Mouse (Mus musculus) limb, embryonic 14.5 days (tissue): ENCODE results near the gene Ncaph2. TPM values are rescaled to one million over a fixed set of nuclear protein-coding genes. Genes with fewer than 3 reads are reported as not detected.

Source experiments
- ATAC-seq: fragments of 200-750 bp; cut with Nextera tagmentation; 2 replicates; pipeline ENCODE4 v1.8.0; 2017; ENCODE audit warnings: low read depth, moderate number of reproducible peaks, moderate TSS enrichment; ENCODE audit not compliant: low FRiP score
- DNase-seq: peaks from one replicate; pipeline ENCODE4 v3.0.0-alpha.2; 2015; ENCODE audit warnings: low spot score
- H3K27ac ChIP-seq: fragments of 300-500 bp; sonication (generic); replicated peaks from 2 replicates; pipeline ENCODE4 v1.5.1; 2014; ENCODE audit warnings: low read depth, mild to moderate bottlenecking, low read length, moderate library complexity, mixed read lengths
- H3K27me3 ChIP-seq: fragments of 300-500 bp; sonication (generic); 2 replicates; pipeline ENCODE4 v1.6.1; 2014; ENCODE audit warnings: low read length, mixed read lengths; ENCODE audit not compliant: control insufficient read depth, insufficient read depth
- H3K36me3 ChIP-seq: fragments of 300-500 bp; sonication (generic); 2 replicates; pipeline ENCODE4 v1.6.1; 2014; ENCODE audit warnings: mild to moderate bottlenecking, low read length, moderate library complexity, mixed read lengths; ENCODE audit not compliant: control insufficient read depth, insufficient read depth
- H3K4me1 ChIP-seq: fragments of 300-500 bp; sonication (generic); 2 replicates; pipeline ENCODE4 v1.6.1; 2014; ENCODE audit warnings: antibody characterized with exemption, low read length, mixed read lengths; ENCODE audit not compliant: control insufficient read depth, insufficient read depth
- H3K4me2 ChIP-seq: fragments of 300-500 bp; sonication (generic); replicated peaks from 2 replicates; pipeline ENCODE4 v1.6.1; 2014; ENCODE audit warnings: low read depth, mild to moderate bottlenecking, low read length, moderate library complexity; ENCODE audit not compliant: severe bottlenecking
- H3K4me3 ChIP-seq: fragments of 300-500 bp; sonication (generic); replicated peaks from 2 replicates; pipeline ENCODE4 v1.5.1; 2014; ENCODE audit warnings: low read length
- H3K9ac ChIP-seq: fragments of 300-500 bp; sonication (generic); 2 replicates; pipeline ENCODE4 v1.6.1; 2014; ENCODE audit warnings: mild to moderate bottlenecking, low read depth, low read length, moderate library complexity; ENCODE audit not compliant: severe bottlenecking
- H3K9me3 ChIP-seq: fragments of 300-500 bp; sonication (generic); 2 replicates; pipeline ENCODE4 v1.6.1; 2016; ENCODE audit warnings: low read length; ENCODE audit not compliant: control insufficient read depth
- POLR2A ChIP-seq: fragments of 200-500 bp; IDR thresholded peaks from 2 replicates; pipeline ENCODE4 v1.8.0; 2012; ENCODE audit warnings: inconsistent platforms, mild to moderate bottlenecking, moderate library complexity, borderline replicate concordance; ENCODE audit not compliant: insufficient read depth, insufficient read length; ENCODE audit errors: extremely low read depth
- WGBS: fragments of 180-500 bp; shearing (Covaris S2); extraction: QIAGEN DNeasy Blood & Tissue Kit; methylation state at CpG from one replicate; pipeline ENCODE4 v1.1.7; 2014; 5-methylcytosine and 5-hydroxymethylcytosine counted together
- polyA plus RNA-seq, 2 experiments: library from polyadenylated mRNA; depleted of rRNA in 1 of 2; stranded (reverse) in 1 of 2; unstranded in 1 of 2; fragments of >200 nt; fragmentation: Nextera tagmentation in 1 of 2; extraction: Ambion mirVana in 1 of 2; gene quantifications; 2 replicates each; pipeline versions ENCODE4 v1.2.1 to v1.2.3; 2012 to 2014

Gene Ncaph2
- polyA plus RNA-seq, 2 experiments = 145 to 153 TPM

- Histone ChIP-seq H3K4me2 (peak overlapping the region; percentile 77), H3K4me1 (peaks cover 18% of the 10 kb centered on the region), H3K27ac (no peak overlapping the region), H3K9me3 (no peaks in the 10 kb centered on the region), H3K27me3 (no peaks in the 10 kb centered on the region), H3K9ac (peak overlapping the region; percentile 83), H3K4me3 (peak overlapping the region; percentile 89), H3K36me3 (peaks cover 49% of the 10 kb centered on the region)
- 84% methylated on average over 6 of the region's 7 CpGs for WGBS
- ATAC-seq = no peak
- DNase-seq = no peak
- no peak for TF ChIP-seq POLR2A
Observed at GRCm38 (mm10) chr15:89354455-89354854, 1.1 kb upstream of the Ncaph2 start.

- TF ChIP-seq POLR2A = no peak
- peak; percentile 73 for ATAC-seq
- Histone ChIP-seq H3K9ac (peak overlapping the region; percentile 83), H3K36me3 (peaks cover 47% of the 10 kb centered on the region), H3K4me3 (peak overlapping the region; percentile 89), H3K9me3 (no peaks in the 10 kb centered on the region), H3K4me2 (peak overlapping the region; percentile 59), H3K27me3 (no peaks in the 10 kb centered on the region), H3K4me1 (peaks cover 18% of the 10 kb centered on the region), H3K27ac (peak overlapping the region; percentile 89)
- DNase-seq = peak; percentile 96
- under 1% methylated on average over 15 of the region's 15 CpGs for WGBS
Observed at GRCm38 (mm10) chr15:89356372-89356771, 853 bp downstream of the Ncaph2 start.

GRCm38 (mm10) chr15:89358784-89359183, 3.3 kb downstream of the Ncaph2 start:
- no peak for DNase-seq
- TF ChIP-seq POLR2A = no peak
- Histone ChIP-seq H3K9me3 (no peaks in the 10 kb centered on the region), H3K4me1 (peaks cover 18% of the 10 kb centered on the region), H3K4me3 (no peak overlapping the region), H3K27ac (no peak overlapping the region), H3K36me3 (peaks cover 44% of the 10 kb centered on the region), H3K4me2 (no peak overlapping the region), H3K27me3 (no peaks in the 10 kb centered on the region), H3K9ac (no peak overlapping the region)
- no peak for ATAC-seq
- 87% methylated on average over 3 of the region's 3 CpGs for WGBS

- Histone ChIP-seq H3K36me3 (peaks cover 80% of the 10 kb centered on the region), H3K27me3 (no peaks in the 10 kb centered on the region), H3K4me3 (no peak overlapping the region), H3K27ac (no peak overlapping the region), H3K9ac (no peak overlapping the region), H3K9me3 (no peaks in the 10 kb centered on the region), H3K4me2 (no peak overlapping the region), H3K4me1 (no peaks in the 10 kb centered on the region)
- TF ChIP-seq POLR2A = no peak
- 83% methylated on average over 7 of the region's 7 CpGs for WGBS
- no peak for DNase-seq
- ATAC-seq = no peak
Observed at GRCm38 (mm10) chr15:89363051-89363450, 7.5 kb downstream of the Ncaph2 start.

GRCm38 (mm10) chr15:89365141-89365551, 9.6 kb downstream of the Ncaph2 start:
- H3K9me3 ChIP-seq = no peaks in the 10 kb centered on the region
- no peak overlapping the region for H3K4me2 ChIP-seq
- WGBS = 96% methylated on average over 4 of the region's 4 CpGs
- DNase-seq (no peak), ATAC-seq (no peak)
- no peak for TF ChIP-seq POLR2A
- no peak overlapping the region for H3K27ac ChIP-seq
- H3K9ac ChIP-seq = no peak overlapping the region
- no peaks in the 10 kb centered on the region for H3K4me1 ChIP-seq
- no peak overlapping the region for H3K4me3 ChIP-seq
- no peaks in the 10 kb centered on the region for H3K27me3 ChIP-seq
- H3K36me3 ChIP-seq = peaks cover 97% of the 10 kb centered on the region

- Histone ChIP-seq H3K4me3 (no peak overlapping the region), H3K9ac (no peak overlapping the region), H3K4me1 (peaks cover 9% of the 10 kb centered on the region; the same call in 1 of the 2 replicates), H3K36me3 (peaks cover 57% of the 10 kb centered on the region), H3K27me3 (peaks cover 13% of the 10 kb centered on the region), H3K9me3 (no peaks in the 10 kb centered on the region), H3K4me2 (no peak overlapping the region), H3K27ac (no peak overlapping the region)
- no peak for DNase-seq
- WGBS = 90% methylated on average over 13 of the region's 13 CpGs
- no peak for TF ChIP-seq POLR2A
- ATAC-seq = no peak
Observed at GRCm38 (mm10) chr15:89372068-89372467, 16.5 kb downstream of the Ncaph2 start.
